Mouse (Mus musculus) fat pad, adult 2 months (tissue): Measurements from ENCODE around the gene Klrg1.

Experiments
- DNase-seq: peaks from one replicate; pipeline ENCODE4 v3.0.0-alpha.2; 2011; ENCODE audit warnings: low read depth, low spot score; ENCODE audit errors: extremely low read depth

The Klrg1 gene

DNA sequence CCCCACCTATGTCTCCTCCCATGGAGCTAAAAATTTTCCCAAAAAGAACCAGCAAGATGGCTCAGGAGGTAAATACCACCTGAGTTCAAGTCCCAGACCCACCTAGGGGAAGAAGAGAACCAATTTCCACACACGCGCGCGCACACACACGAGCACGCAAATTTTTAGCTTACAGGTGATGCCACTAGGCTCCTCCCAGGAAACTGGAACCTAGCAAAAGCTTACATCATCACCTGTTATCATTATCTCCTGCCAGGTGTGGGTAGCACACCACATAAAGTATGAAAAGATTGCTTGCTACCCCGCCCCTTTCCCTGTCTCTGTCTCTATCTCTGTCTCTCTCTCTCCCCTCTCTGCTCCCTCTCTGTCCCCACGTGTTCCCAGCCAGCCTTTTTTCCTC lies 10.4 kb upstream of the Klrg1 start:
- DNase-seq, result no peak

DNA sequence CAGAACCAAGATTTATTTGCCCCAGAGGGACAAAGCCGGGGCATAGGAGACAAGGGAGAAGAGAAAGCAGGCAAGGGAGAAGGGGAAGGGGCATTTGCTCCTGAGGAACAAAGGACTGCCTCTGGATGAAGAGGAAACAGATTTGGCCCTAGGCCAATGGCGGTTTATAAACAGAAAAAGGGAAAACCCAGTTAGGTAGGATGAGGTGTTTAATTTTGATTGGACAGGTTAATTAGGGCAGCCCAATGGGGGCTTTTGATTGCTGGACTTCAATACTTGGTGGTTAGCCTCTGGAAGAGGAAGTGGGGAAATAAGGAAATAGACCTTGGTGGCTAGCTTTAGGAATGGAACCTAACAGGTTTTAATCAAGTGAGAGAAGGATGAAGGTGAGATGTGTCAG lies 9.5 kb upstream of the Klrg1 start:
- no peak for DNase-seq

- DNase-seq, result no peak
Measured at GRCm38 (mm10) chr6:122291735-122292134, 9.1 kb upstream of the Klrg1 start.

DNA sequence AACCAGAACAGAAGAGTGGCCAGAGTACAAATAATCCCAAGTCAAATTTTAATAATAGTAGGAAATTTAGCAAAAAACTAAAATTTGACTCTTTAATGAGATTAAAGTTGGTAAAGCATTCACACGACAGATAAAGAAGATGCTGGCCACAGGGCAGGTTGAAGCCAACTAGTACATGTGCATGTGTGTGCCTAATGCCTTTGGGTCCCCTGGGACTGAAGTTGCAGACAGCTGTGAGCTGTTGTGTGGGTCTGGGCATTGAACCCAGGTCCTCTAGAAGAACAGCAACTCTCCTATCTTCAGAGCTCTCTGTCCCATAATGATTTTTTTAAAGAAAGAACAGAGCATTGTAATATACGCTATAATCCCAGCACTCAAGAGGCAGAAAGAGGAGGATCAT lies 8.6 kb upstream of the Klrg1 start:
- no peak for DNase-seq

DNA sequence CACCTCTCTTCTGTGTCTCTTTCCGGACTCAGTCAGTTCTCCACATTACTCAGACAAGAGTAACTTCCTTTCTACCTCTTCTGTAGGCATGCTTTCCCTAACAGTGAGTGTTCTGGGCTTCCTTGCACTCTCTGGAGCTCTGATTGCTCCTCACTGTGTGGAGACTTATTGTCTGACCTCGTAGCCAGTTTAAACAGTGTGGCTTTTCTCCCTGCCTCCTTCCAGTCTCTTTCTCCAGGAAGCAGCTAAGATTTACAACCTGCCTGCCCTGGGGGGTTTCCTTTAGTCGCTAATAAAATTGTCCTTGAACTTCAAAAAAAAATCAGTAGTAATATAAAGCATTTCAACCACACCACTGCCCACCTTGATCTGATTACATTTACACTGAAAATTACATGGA lies 7.6 kb upstream of the Klrg1 start:
- DNase-seq, result no peak

DNA sequence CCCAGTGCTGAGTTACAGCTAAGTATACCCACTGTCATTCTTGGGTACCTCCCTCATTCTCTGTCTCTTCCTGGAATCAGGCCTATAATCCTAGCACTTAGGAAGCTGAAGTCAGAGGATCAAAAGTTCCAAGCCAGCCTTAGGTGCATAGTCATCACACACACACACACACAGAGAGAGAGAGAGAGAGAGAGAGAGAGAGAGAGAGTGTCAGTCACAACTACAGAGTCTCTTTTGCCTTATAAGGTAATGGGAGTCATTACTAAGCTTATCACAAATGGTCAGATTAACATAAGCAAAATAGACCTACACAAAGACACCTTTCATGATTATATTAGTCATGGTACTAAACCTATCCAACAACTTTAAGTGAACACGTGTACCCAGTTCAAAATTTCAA lies 6.6 kb upstream of the Klrg1 start:
- DNase-seq, result no peak

DNA sequence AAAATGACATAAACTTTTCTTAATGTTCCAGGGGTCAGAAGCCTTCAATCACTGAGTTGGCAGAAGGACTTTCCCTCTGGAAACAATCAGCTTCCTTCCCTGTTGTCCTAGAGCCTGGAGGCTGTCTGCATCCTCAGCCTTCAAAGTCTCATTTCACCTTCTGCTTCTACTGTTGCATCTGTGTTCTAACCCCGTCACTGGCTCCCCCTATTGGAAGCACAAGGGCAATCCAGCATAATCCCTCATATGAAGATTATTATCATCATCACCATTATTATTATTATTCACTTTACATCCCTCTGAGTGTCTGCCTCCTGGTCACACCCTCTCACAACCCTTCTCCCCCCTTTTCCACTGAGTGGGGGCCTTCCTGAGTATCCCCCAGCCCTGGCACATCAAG lies 5.6 kb upstream of the Klrg1 start:
- no peak for DNase-seq

DNA sequence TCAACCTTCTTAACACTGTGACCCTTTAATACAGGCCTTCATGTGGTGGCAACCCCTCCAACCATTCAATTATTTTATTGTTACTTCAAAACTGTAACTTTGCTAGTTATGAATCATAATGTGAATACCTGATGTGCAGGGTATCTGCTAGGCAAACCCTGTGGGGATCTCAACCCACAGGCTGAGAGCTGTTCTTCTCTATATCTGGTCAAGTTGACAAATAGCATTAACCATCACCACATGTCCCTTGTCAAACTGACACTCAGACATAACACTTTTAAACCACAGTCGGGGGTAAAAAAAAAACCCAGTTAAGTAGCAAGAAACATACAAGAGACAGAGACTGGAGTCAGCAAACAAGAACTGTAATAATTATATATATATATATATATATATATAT lies 2.1 kb upstream of the Klrg1 start:
- no peak for DNase-seq

DNA sequence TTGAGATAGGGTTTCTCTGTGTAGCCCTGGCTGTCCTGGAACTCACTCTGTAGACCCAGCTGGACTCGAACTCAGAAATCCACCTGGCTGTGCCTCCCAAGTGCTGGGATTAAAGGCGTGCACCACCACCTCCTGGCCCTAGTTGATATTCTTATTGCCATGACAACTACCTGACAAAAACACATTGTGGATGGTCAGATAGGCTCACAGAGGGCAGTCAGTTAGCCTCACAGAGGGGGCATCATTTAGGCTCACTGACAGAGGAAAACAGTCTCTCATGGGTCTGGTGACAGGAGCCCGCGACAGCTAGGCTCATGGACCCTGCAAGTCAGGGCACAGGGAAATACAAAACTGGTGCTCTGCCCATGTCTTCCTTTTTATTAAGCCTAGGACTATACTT lies 1.6 kb upstream of the Klrg1 start:
- no peak for DNase-seq

GRCm38 (mm10) chr6:122283429-122283828 lies 747 bp upstream of the Klrg1 start:
- DNase-seq, result no peak

DNA sequence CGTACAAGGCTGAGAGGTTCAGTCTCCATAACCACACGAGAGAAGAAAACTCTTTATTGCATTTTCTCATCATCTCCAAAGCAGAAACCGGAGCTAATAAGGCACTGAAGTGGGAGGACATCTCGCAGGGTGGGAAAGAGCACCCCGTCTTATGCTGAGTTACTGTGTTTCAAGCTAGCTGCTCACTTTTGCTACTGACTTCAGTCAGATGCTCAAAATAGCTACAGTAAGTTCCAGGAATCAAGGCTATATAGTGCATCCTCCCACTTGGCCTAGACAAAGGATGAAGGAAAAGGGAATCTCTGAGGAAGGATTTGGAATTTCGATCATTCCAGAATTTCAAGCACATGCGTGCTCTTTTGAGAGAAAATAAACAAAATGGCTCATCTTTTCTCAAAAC lies 6.1 kb downstream of the Klrg1 start:
- DNase-seq, result no peak

DNA sequence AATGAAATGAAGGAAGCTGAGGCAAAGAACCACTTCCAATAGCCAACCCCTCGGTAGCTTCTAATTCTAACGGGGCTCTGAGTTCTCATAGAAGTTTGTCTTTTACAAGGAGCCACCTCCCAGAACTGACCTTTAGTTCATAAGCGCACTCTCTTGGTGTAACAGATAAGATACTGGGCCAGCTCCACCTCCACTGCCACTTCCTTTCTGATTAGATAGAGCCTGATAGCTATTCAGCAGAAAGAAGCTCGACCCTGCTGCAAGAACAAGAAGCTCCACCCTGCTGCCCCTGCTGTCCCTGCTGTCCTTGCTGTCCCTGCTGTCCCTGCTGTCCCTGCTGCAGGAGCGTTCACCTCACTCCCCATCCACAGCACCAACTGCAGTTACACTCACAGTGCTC lies 8.1 kb downstream of the Klrg1 start:
- DNase-seq, result no peak

DNA sequence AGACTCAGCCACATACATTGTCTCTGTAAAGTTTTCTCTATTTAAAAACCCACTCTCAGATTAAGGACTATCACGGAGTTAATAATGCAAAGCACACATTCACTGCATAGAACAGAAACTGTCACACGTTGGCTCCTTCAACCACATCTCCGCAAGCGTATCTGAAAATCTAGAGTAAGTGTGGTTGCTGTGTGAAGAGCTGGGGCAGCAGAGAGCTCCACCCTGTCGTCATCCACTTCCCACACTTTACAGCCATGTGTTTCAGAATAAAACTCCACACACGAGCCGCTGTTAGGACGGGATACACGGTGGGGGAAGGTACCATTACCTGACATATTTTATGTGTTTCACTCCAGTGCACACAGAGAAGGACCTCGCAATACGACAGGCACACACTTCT lies 12.5 kb downstream of the Klrg1 start:
- DNase-seq, result no peak

GRCm38 (mm10) chr6:122269170-122269569 lies 13.5 kb downstream of the Klrg1 start:
- no peak for DNase-seq

GRCm38 (mm10) chr6:122268561-122268960 lies 14.1 kb downstream of the Klrg1 start:
- no peak for DNase-seq

DNA sequence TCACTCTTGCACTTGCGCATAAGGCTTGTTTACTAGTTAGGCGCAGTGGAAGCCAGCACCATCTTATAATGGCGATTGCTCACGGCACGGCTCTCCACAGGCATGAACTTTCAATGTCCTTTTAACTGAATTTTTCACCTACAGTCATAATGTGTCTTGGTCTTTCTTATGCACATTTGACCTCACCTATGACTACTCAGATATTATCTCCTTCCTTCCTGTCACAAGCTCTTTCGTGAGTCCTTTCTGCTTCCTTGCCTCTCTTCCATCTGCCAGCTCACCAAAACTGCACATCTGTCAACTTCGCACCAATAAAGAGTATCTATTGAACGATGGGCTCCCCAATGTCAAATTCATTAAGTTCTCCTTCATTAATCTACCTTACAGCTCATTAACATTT lies 20.1 kb downstream of the Klrg1 start:
- no peak for DNase-seq

GRCm38 (mm10) chr6:122252146-122252545 lies 30.5 kb downstream of the Klrg1 start:
- no peak for DNase-seq

DNA sequence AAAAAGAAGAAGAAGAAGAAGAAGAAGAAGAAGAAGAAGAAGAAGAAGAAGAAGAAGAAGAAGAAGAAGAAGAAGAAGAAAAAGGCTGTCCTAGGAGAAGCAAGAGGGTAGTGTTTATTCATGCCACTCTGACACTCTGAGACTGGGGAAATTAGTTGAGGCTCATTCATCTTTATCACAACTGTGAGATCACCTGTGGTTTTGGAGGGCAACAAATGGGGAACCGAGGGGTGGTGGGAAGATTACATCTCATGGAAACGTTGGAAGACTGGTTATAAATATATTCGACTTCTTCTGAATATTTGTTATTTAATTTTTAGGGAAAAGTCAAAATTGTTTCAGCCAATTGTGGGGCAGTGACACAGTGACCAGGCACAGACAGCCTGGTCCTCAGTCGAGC lies 32.6 kb downstream of the Klrg1 start:
- DNase-seq, result no peak
